Mouse (Mus musculus) embryonic fibroblast, embryonic 13.5 days (primary cell): Measurements from ENCODE around the gene Tagln.

Experiments used
- CTCF ChIP-seq: IDR thresholded peaks from 2 replicates; pipeline ENCODE4 v1.5.1; 2011; ENCODE audit warnings: mild to moderate bottlenecking, control low read depth, low read length, moderate library complexity, borderline replicate concordance; ENCODE audit not compliant: insufficient read depth
- POLR2A ChIP-seq: IDR thresholded peaks from 2 replicates; pipeline ENCODE4 v1.6.1; 2011; ENCODE audit warnings: low read depth, mild to moderate bottlenecking, control low read depth, low read length, moderate library complexity

GRCm38 (mm10) chr9:45932571-45933415, 3.1 kb downstream of the Tagln start:
- no peak for TF ChIP-seq CTCF
- TF ChIP-seq POLR2A, result peak; percentile 55
